Mouse (Mus musculus) thymus, adult 2 months (tissue): ENCODE measurements around the gene Trmo.

Source experiments
- CTCF ChIP-seq: fragments of 200-500 bp; IDR thresholded peaks from 2 replicates; pipeline ENCODE4 v1.5.1; 2012; ENCODE audit warnings: mild to moderate bottlenecking, control low read depth, low read length, moderate library complexity, borderline replicate concordance; ENCODE audit not compliant: control insufficient read depth, poor library complexity, insufficient read depth; ENCODE audit errors: extremely low read depth
- POLR2A ChIP-seq: fragments of 200-500 bp; IDR thresholded peaks from 2 replicates; pipeline ENCODE4 v1.6.1; 2012; ENCODE audit warnings: mild to moderate bottlenecking, low read length, control low read depth, moderate library complexity; ENCODE audit not compliant: control insufficient read depth, poor library complexity, insufficient read depth; ENCODE audit errors: extremely low read depth

- TF ChIP-seq POLR2A (no peak), CTCF (no peak)
These were observed 28.0 kb downstream of the Trmo start for GRCm38 (mm10) chr4:46361258-46361657.
